Mouse (Mus musculus) ES-E14 (cell line): Measurements from ENCODE around the gene Dnaja1.

Experiments used
- CHD2 ChIP-seq: IDR thresholded peaks from 2 replicates; pipeline ENCODE4 v1.6.1; 2014; ENCODE audit warnings: mild to moderate bottlenecking, low read depth, low read length, inconsistent platforms
- HCFC1 ChIP-seq: IDR thresholded peaks from 2 replicates; pipeline ENCODE4 v1.6.1; 2012; ENCODE audit warnings: low read length, inconsistent platforms, borderline replicate concordance; ENCODE audit not compliant: insufficient read depth
- MAFK ChIP-seq: IDR thresholded peaks from 2 replicates; pipeline ENCODE4 v1.6.1; 2014; ENCODE audit warnings: mild to moderate bottlenecking, low read depth, low read length, inconsistent platforms; ENCODE audit not compliant: insufficient read depth
- ZC3H11A ChIP-seq: IDR thresholded peaks from 2 replicates; pipeline ENCODE4 v1.6.1; 2012; ENCODE audit warnings: low read depth, mild to moderate bottlenecking, inconsistent platforms, low read length, borderline replicate concordance
- ZNF384 ChIP-seq: IDR thresholded peaks from 2 replicates; pipeline ENCODE4 v1.6.1; 2012; ENCODE audit warnings: low read depth, low read length, inconsistent platforms

DNA sequence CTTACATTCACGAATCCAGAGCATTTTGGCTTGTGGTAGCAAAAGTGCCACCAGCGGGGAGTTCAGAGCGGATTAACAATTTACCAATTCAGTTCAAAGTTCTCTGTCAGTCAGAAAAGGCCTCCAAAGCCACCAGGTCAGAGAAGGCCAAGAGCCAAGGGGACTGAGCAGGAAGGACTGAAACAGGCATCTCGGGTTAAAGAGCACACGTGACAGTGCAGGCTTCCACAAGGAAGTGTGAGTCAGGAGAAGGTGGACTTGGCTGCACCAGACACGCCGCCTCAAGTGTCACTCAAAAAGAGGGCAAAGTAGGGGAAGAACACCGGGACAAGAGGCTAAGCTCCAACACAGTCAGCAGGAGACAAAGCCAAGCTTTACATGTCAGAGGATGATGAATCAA is 21.7 kb upstream of the Dnaja1 start:
- TF ChIP-seq HCFC1 (no peak), ZNF384 (no peak), ZC3H11A (no peak), CHD2 (no peak), MAFK (no peak)
